Mouse (Mus musculus): ENCODE results near the gene Olfm1. TPM values are rescaled to one million over a fixed set of nuclear protein-coding genes. Genes with fewer than 3 reads are reported as not detected.

Gene Olfm1
- total RNA-seq (2021), result 10 to 100 TPM in 1 of 2 experiments, 1 to 10 TPM in 1; 6.8 to 13.7 TPM
- long read RNA-seq, experiment 1, transcript Olfm1-201 (6 exons, 2,757 nt), result major isoform, 26 of 32 reads
- long read RNA-seq, experiment 1, partial matches to known transcripts, result 1 of 32 reads
- long read RNA-seq, experiment 1, other reads (novel, unspliced or antisense), result 0 of 32 reads
- long read RNA-seq, experiment 2, transcript Olfm1-201 (6 exons, 2,757 nt), result major isoform, 10 of 16 reads
- long read RNA-seq, experiment 2, partial matches to known transcripts, result 0 of 16 reads
- long read RNA-seq, experiment 2, other reads (novel, unspliced or antisense), result 1 of 16 reads

DNA sequence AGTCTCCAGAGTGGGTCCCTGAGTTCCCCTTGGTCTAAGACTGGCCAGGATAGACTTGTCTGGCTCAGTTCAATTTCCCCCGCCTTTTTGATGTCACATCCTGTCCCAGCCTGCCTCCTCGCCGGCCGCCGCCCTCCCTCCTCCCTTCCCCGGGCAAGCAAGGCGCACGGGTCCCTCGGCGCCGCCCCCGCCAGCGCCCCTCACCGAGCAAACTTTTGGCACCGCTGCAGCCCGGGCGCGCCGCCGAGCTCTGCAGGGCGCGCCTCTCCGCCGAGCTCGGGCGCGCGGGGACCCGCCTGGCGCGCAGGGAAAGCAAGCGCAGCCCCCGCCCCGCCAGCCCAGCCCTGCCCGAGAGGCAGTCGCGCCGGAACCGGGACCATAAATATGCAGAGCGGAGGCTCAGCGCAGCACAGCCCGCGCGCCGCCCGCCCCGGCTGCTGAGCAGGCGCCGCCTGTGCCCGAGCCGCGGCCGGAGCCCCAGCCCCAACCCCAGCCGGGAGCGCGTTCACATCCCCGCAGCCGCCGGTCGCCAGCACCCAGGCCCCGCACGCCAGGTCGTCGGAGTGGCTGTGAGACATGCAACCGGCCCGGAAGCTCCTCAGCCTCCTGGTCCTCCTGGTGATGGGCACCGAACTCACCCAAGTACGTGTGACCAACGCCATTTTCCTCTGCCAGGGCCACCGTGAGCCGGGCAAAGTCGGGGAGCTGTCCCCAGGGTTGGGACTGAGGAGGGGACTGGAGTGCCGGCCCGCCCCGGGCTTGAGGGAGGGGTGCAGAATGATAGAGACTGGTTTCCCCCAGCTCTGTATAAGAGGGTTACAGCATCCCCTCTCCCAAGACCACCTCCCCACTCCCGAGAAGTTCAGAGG is at the start of gene Olfm1:
Gene Olfm1 (plus strand): TSS at position 172 of the 869 bp plus-strand sequence.
- peak within 1 kb of the TSS; percentile 59 for H3K27ac ChIP-seq
- peak; percentile 84 for DNase-seq
- H3K4me3 ChIP-seq, result peak within 1 kb of the TSS; percentile 80
- intact Hi-C loops (cut with DNase I), result no loop called here
- TF ChIP-seq CTCF (IDR thresholded peaks at IDR 0.05), result no peak

DNA sequence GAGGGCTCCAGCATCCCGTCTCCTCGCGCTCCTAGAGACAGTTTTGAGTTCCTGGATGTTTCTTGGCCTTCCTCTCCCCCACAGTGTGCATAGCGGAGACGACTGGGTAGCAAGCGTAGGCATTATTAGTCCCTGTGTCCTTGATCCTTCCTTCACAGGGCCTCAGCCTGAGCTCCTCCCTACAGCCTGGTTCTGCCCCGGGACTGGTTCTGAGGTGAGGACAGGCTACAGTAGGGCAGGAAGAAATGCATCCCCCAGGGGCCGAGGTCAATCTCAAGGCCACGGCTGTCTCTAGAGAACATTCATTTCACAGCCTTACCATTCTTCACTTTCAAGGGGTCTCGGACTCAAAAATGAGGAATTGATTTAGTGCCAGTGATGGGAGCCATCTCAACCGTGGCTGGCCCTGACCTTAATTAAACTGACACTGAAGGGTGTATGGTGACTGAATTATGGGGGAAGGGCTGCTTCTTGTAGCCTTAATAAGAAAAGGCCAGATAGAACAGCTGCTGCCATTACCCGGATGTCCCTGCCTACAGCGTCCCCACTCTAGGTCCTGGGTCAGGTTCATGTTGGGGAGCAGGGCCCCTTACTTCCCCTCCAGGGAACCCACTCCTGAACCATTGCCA is 49.3 kb upstream of the Olfm1 start:
- DNase-seq, result no peak
- Histone ChIP-seq H3K4me3 (no peak overlapping the region), H3K27ac (no peak overlapping the region)
- TF ChIP-seq CTCF (IDR thresholded peaks at IDR 0.05), result no peak
- intact Hi-C loops (cut with DNase I), result no loop called here

GRCm38 (mm10) chr2:28145702-28146101 is 47.1 kb upstream of the Olfm1 start:
- Histone ChIP-seq H3K4me3 (no peak overlapping the region), H3K27ac (no peak overlapping the region)
- intact Hi-C loops (cut with DNase I), result no loop called here
- DNase-seq, result no peak
- no peak for TF ChIP-seq CTCF (IDR thresholded peaks at IDR 0.05)

DNA sequence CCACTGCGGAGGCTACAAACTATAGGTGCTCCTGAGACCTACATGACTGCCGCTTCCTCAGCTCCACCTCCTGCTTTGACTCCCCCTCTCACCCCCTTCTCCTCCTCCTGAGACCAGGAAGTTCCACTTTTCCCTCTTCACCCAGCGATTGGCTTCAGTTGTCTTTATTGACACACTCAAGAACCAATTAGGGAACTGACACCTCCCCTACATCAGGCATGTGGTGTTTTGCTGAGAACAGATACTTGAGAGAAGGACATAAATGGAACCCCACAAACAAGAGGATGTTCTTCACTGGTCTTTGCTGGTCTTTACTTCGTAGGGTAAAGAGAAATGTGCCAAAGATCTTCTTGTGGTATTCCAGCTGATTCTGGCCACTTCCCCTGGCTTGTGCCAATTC is 46.6 kb upstream of the Olfm1 start:
- Histone ChIP-seq H3K4me3 (no peak overlapping the region), H3K27ac (no peak overlapping the region)
- TF ChIP-seq CTCF (IDR thresholded peaks at IDR 0.05), result no peak
- intact Hi-C loops (cut with DNase I), result no loop called here
- no peak for DNase-seq

GRCm38 (mm10) chr2:28146685-28147084 is 46.1 kb upstream of the Olfm1 start:
- H3K4me3 ChIP-seq, result no peak overlapping the region
- TF ChIP-seq CTCF (IDR thresholded peaks at IDR 0.05), result no peak
- DNase-seq, result no peak
- no peak overlapping the region for H3K27ac ChIP-seq
- intact Hi-C loops (cut with DNase I), result no loop called here

DNA sequence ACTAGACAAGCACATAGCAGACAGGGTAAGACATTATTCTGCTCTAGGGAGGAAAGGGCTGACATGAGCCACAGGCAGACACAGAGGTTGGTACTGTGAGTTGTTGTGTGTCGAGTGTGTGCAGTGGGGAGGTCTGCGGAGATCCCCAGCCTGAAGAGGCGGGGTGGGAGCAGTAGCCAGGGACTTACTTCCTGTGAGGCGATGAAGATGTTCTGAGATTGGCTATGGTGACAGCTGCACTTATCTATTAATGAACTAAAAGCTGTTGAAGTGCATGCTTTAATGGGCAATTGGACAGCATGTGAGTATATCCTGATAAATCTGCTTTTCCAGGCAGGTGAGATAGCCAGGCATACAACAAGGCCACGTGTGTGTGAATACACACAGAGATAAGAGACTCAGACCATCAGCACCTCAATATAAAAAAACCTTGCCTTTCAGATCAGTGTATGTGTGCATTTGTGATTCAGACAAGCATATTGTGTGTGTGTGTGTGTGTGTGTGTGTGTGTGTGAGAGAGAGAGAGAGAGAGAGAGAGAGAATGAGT is 45.5 kb upstream of the Olfm1 start:
- DNase-seq, result no peak
- no peak for TF ChIP-seq CTCF (IDR thresholded peaks at IDR 0.05)
- intact Hi-C loops (cut with DNase I), result no loop called here
- Histone ChIP-seq H3K27ac (no peak overlapping the region), H3K4me3 (no peak overlapping the region)

DNA sequence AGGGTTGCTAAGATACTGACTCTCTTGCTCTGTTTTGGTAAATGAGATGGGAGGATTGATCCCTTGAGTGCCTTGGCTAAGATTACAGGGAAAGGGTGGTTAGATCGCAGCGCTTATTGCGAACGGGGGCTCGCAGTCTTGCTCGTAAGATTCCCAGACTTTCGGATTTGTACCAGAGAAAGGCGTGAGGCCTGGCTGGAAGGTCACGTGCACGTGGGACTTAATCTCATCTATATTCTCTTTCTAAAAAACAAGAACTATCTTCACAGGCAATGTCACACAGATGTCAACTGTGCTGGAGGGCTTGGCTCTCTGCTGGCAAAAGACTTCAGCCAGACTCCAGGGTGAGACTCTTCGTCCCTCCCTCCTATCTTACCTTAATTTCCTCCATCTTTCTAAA is 43.1 kb upstream of the Olfm1 start:
- no peak for DNase-seq
- intact Hi-C loops (cut with DNase I), result no loop called here
- Histone ChIP-seq H3K27ac (no peak overlapping the region), H3K4me3 (no peak overlapping the region)
- TF ChIP-seq CTCF (IDR thresholded peaks at IDR 0.05), result no peak

- DNase-seq, result no peak
- no peak for TF ChIP-seq CTCF (IDR thresholded peaks at IDR 0.05)
Observed at GRCm38 (mm10) chr2:28160568-28160967, 32.2 kb upstream of the Olfm1 start.

GRCm38 (mm10) chr2:28165570-28165969 is 27.2 kb upstream of the Olfm1 start:
- no peak overlapping the region for H3K4me3 ChIP-seq
- no peak overlapping the region for H3K27ac ChIP-seq
- no peak for DNase-seq
- no peak for TF ChIP-seq CTCF (IDR thresholded peaks at IDR 0.05)
- intact Hi-C loops (cut with DNase I), result no loop called here

More at GRCm38 (mm10) chr2:28160568-28160967, 32.2 kb upstream of the Olfm1 start:
- Histone ChIP-seq H3K27ac (no peak overlapping the region), H3K4me3 (no peak overlapping the region)
- intact Hi-C loops (cut with DNase I), result no loop called here

GRCm38 (mm10) chr2:28169336-28169735 is 23.5 kb upstream of the Olfm1 start:
- intact Hi-C loops (cut with DNase I), result no loop called here
- Histone ChIP-seq H3K27ac (no peak overlapping the region), H3K4me3 (no peak overlapping the region)
- DNase-seq, result no peak
- no peak for TF ChIP-seq CTCF (IDR thresholded peaks at IDR 0.05)

DNA sequence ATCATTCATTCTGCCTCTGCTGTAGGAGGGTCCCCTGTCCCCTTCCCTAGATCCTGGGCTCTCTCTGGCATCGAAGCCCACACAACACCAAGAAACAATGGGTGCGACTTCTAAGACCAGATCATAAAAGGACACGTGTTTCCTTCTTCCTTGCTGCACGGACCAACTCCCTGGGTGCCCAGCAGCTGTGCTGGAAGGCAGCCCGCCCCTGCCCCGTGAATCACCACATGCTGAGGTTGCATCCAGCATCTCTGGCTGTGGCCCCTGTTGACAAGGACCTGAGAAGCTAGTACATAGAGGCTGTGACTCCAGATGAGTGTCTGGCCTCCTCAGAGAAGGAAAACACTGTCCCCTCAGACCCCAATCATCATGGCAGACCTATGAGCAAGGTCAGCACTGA is 20.8 kb upstream of the Olfm1 start:
- DNase-seq, result no peak
- Histone ChIP-seq H3K4me3 (no peak overlapping the region), H3K27ac (no peak overlapping the region)
- no peak for TF ChIP-seq CTCF (IDR thresholded peaks at IDR 0.05)
- intact Hi-C loops (cut with DNase I), result no loop called here

DNA sequence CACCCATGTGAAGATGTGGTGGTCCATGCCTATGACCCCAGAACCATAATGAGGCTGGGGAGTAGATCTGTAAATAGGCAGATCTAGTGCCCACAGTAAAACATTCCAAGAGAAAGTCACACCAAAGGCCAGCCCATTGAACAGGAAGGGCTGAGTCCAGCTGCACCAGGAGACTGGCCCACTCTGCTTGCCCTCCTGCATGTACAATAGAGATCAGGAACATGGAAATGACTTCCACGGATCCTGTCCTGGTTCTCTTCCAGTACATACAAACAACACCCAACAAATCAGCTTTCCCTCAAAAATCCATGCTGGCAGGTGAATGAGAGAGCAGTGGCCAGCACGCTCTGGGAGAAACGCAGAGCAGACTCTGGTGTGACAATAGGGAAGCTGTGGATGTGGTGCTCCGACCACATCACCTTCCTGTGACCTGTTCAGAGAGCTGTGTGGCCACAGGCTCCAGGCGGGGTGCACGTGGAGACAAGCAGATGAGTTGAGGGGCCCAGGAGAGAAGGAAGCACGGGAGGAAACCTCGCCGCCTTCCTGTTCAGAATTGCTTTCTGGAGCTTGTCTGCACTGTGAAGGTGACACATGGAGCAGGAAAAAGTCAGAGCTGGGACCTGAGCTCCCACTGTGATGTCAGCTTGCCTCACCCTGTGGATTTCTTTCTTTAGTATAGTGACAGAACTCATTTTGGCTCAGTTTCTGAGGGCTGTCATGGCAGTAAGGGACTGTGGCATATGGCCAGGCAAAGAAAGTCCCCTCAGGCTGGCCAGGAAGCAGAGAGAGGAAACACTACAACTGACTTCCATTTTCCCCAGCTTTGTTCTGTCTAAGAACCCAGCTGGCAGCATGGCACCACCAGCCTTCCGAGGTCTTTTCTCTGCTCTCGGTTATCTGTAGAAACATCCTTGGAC is 19.3 kb upstream of the Olfm1 start:
- TF ChIP-seq CTCF (IDR thresholded peaks at IDR 0.05), result no peak
- Histone ChIP-seq H3K27ac (no peak overlapping the region), H3K4me3 (no peak overlapping the region)
- intact Hi-C loops (cut with DNase I), result no loop called here
- DNase-seq, result no peak

Measured in gastrocnemius, adult 2 months (tissue).